Mouse (Mus musculus): ENCODE measurements at regions not wholly inside any gene's neighbourhood (a gene's known extent, or its start where the extent isn't known, plus 50 kb on each side); places are given as distances from the start of the nearest gene placed in this dataset.

- no peak for DNase-seq
Observed at GRCm38 (mm10) chr4:12837097-12837426, 665.2 kb upstream of the Fam92a start.

DNA sequence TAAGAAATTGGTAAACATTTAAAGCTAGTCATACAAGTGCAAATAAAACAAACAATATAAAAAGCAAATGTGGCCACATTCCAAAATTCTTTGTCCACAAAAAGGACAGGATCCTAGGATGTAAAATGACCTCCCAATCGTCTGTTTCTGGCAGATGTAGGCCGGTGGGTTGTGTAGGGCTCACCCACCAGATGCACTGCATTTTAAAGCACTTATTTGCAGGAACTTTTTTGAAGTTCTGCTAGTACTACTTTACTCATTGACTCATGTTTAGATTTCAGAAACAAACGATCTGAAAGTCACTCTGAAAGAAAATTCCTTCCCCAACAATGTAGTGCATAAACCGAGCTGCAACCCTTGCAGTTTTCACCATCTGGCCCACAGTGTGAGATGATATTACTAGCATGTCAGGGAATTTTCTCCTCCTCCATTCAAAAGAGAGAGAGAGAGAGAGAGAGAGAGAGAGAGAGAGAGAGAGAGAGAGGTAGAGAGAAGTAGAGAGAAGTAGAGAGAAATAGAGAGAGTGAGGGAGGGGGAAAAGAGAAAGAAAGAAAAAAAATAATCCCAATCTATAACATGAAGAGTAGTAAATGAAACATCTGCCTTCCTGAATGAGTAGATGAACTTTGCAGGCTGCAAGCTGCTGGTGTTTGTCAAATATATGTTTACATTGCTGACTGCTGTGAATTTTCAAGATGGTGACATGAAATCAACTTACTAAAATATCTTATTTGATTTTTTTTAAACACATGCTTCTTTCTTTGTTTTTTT is 664.7 kb upstream of the Fam92a start:
- DNase-seq = no peak

GRCm38 (mm10) chr4:12826419-12826818 is 654.6 kb upstream of the Fam92a start:
- DNase-seq = no peak

- DNase-seq = no peak
Observed at GRCm38 (mm10) chr4:12814251-12814650, 642.4 kb upstream of the Fam92a start.

DNA sequence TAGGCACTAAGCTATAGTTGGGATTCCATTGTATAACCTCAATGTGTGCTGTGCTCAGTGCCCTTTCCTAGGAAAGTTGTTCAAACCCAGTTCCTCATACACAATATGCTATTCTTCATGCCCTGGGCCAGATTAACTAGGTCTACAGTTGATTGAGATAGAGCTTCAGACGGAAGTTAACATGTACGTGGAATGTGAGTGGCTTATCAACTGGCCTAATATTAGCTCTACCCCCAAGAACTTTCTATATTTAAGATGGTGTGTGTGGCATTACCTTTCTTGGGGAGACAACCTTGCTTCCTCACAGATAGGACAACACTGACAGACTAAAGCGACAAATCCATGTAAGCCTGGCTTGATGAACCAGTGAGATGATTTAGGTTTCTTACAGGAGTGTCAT is 629.4 kb upstream of the Fam92a start:
- no peak for DNase-seq

- DNase-seq = no peak
Observed at GRCm38 (mm10) chr4:12799564-12799963, 627.7 kb upstream of the Fam92a start.

GRCm38 (mm10) chr4:12792764-12793422 is 621.1 kb upstream of the Fam92a start:
- no peak for DNase-seq

DNA sequence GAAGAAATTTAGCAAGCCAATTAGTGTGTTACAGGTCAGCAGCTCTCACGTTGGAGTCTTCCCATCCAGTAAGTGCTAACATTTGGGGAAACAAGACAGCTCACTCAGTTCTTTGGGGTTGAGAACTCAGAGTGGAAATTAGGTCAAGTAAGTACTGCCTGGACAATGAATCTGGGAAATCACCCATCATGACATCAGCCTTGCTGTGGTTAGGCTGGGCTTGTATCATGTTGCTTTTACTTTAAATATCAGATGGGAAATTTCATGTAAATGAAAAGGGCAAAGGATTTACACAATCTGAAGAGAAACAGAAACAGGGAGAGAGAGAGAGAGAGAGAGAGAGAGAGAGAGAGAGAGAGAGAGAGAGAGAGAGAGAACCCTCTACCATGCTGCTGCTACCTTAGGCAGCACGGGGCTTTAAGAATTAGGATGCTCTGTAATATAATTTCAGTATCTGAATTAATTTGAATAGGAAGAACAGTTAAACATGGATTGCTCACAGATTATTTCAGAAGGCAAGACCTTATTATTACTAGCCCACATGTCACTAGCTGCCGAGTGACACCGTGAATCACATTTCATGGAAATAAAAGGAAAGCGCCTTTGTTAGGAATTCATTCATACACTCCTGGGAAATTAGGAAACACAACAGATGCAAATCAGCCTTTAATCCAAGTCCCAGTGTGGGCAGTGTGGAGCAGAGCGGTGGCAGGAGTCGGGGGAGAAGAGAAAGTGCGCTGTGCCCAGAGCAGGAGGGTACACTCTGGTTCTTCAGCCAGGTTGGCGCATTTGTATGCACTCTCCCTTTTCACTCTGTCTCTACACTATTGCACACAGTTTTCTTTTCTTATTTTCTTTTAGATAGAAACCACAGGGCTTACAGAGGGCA is 620.2 kb upstream of the Fam92a start:
- DNase-seq = no peak

GRCm38 (mm10) chr4:12785840-12786239 is 614.0 kb upstream of the Fam92a start:
- DNase-seq = no peak

GRCm38 (mm10) chr4:12784479-12784878 is 612.7 kb upstream of the Fam92a start:
- no peak for DNase-seq

- no peak for DNase-seq
Observed at GRCm38 (mm10) chr4:12784068-12784467, 612.3 kb upstream of the Fam92a start.

GRCm38 (mm10) chr4:12781969-12782904 is 610.4 kb upstream of the Fam92a start:
- DNase-seq = no peak

DNA sequence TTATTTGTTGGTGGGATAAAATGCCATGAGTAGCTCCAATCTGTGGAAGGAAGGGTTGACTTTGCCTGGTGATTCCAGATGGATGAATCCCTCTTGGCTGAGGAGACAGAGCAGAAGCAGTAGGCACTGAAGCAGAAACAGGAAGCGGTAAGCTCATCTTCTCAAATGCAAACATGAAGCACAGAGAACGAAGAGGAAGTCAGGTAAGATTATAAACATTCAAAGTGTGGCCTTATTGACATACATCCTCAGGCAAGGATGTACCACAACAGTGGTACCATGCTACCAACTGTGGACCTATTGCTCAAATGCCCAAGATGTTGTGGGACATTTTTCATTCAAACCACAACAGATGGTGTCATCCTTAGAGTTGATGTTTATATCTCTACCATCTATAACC is 608.4 kb upstream of the Fam92a start:
- no peak for DNase-seq

DNA sequence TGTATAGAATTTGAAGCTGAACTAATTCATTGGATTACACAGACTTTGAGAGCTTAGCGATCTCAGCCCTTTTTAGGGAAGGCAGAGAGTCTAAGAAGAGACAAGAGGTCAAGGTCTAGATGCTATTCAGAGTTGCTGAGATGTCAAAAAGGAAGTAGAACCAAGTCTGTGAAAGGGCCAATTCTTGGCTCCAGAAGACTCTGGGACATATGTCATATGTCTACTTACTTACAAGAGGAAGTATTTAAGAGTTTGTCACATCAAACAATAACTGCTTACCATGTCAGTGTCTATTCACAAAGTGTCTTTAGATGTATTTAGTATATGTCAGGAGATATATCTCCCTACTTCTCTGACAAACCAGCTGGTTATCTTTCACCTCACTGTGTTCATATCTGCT is 607.4 kb upstream of the Fam92a start:
- DNase-seq = no peak

DNA sequence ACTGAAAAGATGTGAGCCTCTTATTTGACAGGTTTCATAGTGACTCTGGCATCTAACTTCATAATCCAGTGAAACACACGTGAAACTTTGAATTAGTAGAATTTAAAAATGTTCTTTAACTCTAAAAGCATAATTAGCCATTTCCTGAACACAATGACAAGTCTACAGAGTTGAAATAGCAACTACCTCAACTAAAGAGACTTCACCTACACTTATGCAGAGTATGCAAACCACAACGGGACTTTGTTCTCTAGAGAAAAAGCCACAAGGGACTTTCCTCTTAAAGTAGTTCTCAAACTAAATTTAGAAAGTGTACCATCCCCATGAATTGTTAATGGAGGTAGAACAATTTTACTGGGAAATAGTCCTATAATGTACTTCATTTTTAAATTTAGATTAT is 606.3 kb upstream of the Fam92a start:
- DNase-seq = no peak

GRCm38 (mm10) chr4:12776217-12776578 is 604.4 kb upstream of the Fam92a start:
- DNase-seq = no peak

DNA sequence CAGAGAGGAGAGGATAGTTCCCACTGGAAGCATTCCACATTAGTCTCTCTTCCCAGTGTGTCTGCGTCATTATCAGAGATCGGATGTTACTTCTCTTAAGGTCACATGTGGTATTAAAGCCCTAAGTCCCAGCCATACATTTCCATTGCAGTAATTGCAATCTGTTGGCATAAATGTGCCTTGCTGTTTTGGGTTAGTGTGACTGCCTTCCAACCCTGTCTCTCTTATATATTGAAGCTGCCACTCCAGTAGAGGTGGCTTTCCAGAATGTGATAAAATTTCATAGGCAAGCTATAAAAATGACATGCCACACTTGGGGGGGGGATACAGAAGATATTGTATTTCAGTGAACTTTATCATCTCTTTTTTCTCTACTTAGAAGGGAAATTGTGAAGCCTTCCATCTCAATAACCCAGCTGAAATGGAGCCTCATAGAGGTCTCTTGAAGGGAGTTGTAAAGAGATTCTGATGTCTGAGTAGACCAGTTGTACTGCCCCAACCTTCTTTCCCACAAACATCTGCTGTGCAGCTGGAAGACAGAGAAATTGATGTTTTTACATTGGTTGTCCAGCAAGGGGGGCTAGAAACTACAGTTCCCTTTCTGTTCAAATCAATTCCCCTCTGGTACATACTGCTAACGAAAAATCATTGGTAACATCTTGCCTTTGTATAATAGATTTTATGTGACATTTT is 603.9 kb upstream of the Fam92a start:
- DNase-seq = no peak

- DNase-seq = no peak
Observed at GRCm38 (mm10) chr4:12775090-12775489, 603.3 kb upstream of the Fam92a start.

DNA sequence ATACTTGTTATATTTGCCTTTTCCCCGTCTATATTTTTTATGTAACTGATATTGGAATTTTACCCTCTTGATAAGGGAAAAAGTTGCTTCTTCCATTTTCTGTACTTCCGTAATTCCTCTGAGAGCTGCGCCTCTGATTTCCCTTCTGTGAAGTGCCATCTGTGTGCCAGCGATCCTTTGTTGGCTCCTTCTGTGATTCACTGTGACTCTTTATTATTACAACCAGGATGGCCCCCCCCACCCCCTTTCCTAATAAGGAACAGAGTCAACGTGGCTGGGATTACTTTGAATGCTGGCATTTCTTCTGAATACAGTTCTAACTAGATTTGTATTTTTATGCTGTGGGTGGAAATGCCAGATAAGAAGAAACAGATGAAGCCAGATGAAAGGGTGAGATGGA is 602.9 kb upstream of the Fam92a start:
- DNase-seq = no peak

- DNase-seq = no peak
Observed at GRCm38 (mm10) chr4:12773201-12773600, 601.4 kb upstream of the Fam92a start.

DNA sequence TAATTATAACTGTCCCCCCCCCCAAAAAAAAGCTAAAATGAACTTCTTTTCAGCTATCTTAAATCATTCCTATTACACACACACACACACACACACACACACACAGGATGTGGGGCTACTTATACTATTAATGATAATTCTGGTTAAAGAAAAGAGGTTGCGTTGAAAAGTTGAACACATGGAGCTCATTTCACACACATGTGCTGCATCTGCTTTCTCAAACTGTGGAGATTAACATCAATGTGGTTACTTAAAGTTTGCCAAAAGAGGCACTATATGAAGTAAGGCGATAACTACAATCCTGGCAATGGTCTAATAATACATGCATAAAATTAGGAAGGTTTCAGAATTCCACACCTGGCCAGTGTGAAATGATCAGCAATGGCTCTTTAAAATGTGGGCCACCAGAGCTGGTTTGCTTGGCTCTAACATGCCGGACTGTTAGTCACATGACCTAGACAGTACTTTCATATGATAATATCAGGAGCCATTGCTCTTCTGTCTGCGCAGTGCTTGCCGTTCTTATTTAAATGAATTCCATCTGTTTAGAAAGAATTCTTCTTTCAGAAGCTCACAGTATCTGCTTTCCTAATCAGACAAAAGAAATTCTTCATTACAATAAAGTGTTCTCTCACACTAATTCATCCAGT is 598.4 kb upstream of the Fam92a start:
- DNase-seq = no peak

DNA sequence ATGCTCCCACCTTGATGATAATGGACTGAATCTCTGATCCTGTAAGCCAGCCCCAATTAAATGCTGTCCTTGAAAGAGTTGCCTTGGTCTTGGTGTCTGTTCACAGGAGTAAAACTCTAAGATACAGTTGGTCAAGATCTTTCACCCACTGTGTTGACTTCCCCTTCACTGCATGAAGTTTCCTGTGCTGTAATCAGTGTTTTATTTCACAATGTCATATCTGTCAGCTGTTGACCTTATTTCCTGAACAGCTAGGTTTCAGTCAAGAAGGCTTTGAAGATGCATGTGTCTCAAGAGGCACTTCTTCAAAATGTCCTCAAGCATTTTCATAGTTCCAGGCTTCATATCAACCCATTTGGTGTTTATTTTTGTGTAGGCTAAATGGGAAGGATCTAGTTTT is 597.3 kb upstream of the Fam92a start:
- DNase-seq = no peak
